Mouse (Mus musculus) forebrain, postnatal 0 days (tissue): ENCODE results near the gene Ttll8. TPM values are rescaled to one million over a fixed set of nuclear protein-coding genes. Genes with fewer than 3 reads are reported as not detected.

ENCODE experiments used
- ATAC-seq: fragments of 200-750 bp; cut with Nextera tagmentation; 2 replicates; pipeline ENCODE4 v1.8.0; 2017; ENCODE audit warnings: mild to moderate bottlenecking, moderate library complexity
- DNase-seq: peaks from one replicate; pipeline ENCODE4 v3.0.0-alpha.2; 2015
- H3K27ac ChIP-seq: fragments of 300-500 bp; sonication (generic); 2 replicates; pipeline ENCODE4 v1.5.1; 2014; ENCODE audit warnings: low read depth, mild to moderate bottlenecking, antibody characterized with exemption, low read length, moderate library complexity, mixed read lengths
- H3K27me3 ChIP-seq: fragments of 300-500 bp; sonication (generic); 2 replicates; pipeline ENCODE4 v1.6.1; 2014; ENCODE audit warnings: mild to moderate bottlenecking, low read length, mixed read lengths; ENCODE audit not compliant: insufficient read depth
- H3K36me3 ChIP-seq: fragments of 300-500 bp; sonication (generic); 2 replicates; pipeline ENCODE4 v1.6.1; 2014; ENCODE audit warnings: mild to moderate bottlenecking, moderate library complexity; ENCODE audit not compliant: insufficient read depth
- H3K4me1 ChIP-seq: fragments of 300-500 bp; sonication (generic); 2 replicates; pipeline ENCODE4 v1.6.1; 2014; ENCODE audit warnings: antibody characterized with exemption; ENCODE audit not compliant: insufficient read depth
- H3K4me2 ChIP-seq: fragments of 300-500 bp; sonication (generic); 2 replicates; pipeline ENCODE4 v1.6.1; 2014; ENCODE audit warnings: low read depth, mild to moderate bottlenecking, moderate library complexity
- H3K4me3 ChIP-seq: fragments of 300-500 bp; sonication (generic); 2 replicates; pipeline ENCODE4 v1.5.1; 2014; ENCODE audit warnings: low read depth, low read length, mixed read lengths
- H3K9ac ChIP-seq: fragments of 300-500 bp; sonication (generic); 2 replicates; pipeline ENCODE4 v1.6.1; 2014; ENCODE audit warnings: mild to moderate bottlenecking
- H3K9me3 ChIP-seq: fragments of 300-500 bp; sonication (generic); 2 replicates; pipeline ENCODE4 v1.6.1; 2016; ENCODE audit warnings: low read length
- CTCF ChIP-seq: sonication (generic); IDR thresholded peaks from 2 replicates; pipeline ENCODE4 v1.5.1; 2016; ENCODE audit warnings: antibody characterized with exemption, control low read depth, low read depth
- WGBS: fragments of 180-500 bp; shearing (Covaris S2); extraction: QIAGEN DNeasy Blood & Tissue Kit; methylation state at CpG from one replicate; pipeline ENCODE4 v1.1.7; 2014; 5-methylcytosine and 5-hydroxymethylcytosine counted together
- polyA plus RNA-seq: library from polyadenylated mRNA; unstranded; fragments of >200 nt; fragmentation: Nextera tagmentation; extraction: Ambion mirVana; gene quantifications from 2 replicates; pipeline ENCODE4 v1.2.1, GENCODE M21; 2015
- total RNA-seq: library from RNA; depleted of rRNA; stranded (reverse); fragments of >200 nt; gene quantifications from 2 replicates; pipeline ENCODE4 v1.2.3, GENCODE M21; 2014

Gene Ttll8
- total and polyA plus RNA-seq, 2 experiments from 2014 or later: 0.29 to 0.52 TPM

DNA sequence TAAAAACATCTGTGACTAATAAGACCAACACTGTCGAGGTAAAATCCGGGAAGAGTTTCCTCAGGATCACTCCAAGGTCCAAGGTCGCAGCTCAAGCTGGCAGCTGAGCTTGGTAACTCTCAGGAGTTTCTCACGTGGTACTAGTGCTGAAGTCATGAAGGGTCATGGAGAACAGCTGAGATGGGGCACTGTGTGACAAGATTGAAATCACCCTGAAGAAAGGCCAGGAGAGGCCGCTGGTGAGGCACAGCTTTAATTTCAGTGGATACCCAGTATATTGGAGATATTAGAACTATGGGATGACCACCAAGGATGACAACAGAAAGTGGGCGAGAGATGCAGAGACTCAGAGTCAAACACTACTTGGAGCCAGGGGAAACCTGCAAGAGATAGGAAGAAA, 7.4 kb downstream of the Ttll8 start:
- no peak overlapping the region for H3K4me3 ChIP-seq
- H3K9ac ChIP-seq: no peak overlapping the region
- WGBS: 65% methylated on average over 6 of the region's 6 CpGs
- ATAC-seq (no peak), DNase-seq (no peak)
- no peaks in the 10 kb centered on the region for H3K36me3 ChIP-seq
- no peaks in the 10 kb centered on the region for H3K4me1 ChIP-seq
- H3K27me3 ChIP-seq: no peaks in the 10 kb centered on the region
- no peak for TF ChIP-seq CTCF
- no peak overlapping the region for H3K4me2 ChIP-seq
- no peak overlapping the region for H3K27ac ChIP-seq
- no peaks in the 10 kb centered on the region for H3K9me3 ChIP-seq

GRCm38 (mm10) chr15:88943896-88944551, 10.2 kb downstream of the Ttll8 start:
- no peak for TF ChIP-seq CTCF
- H3K9me3 ChIP-seq: no peaks in the 10 kb centered on the region
- peak; percentile 43 for DNase-seq
- H3K27me3 ChIP-seq: no peaks in the 10 kb centered on the region
- no peaks in the 10 kb centered on the region for H3K36me3 ChIP-seq
- no peak overlapping the region for H3K27ac ChIP-seq
- no peak overlapping the region for H3K9ac ChIP-seq
- H3K4me2 ChIP-seq: no peak overlapping the region
- no peaks in the 10 kb centered on the region for H3K4me1 ChIP-seq
- no peak overlapping the region for H3K4me3 ChIP-seq
- no peak for ATAC-seq
- 59% methylated on average over 5 of the region's 5 CpGs for WGBS

DNA sequence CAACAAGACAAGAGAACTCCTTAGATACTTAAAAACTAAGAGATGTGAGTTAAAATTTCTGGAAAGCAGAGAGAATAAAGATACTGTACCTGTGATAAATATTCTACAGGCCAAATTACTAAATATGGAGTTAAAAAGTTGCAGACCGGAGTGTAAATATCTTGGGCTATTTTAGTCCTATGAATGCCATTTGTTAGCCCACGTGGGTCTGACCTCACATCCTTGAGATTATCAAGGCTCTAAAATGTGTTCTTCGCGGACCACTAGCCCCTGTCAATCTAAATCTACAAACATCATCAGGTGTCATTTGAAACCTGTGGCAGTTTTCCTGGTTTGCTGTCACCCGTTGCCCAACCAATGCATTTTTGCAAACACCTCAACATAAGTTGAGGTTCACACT, 11.4 kb downstream of the Ttll8 start:
- Histone ChIP-seq H3K27me3 (no peaks in the 10 kb centered on the region), H3K27ac (no peak overlapping the region), H3K4me1 (no peaks in the 10 kb centered on the region), H3K4me2 (no peak overlapping the region), H3K9ac (no peak overlapping the region), H3K4me3 (no peak overlapping the region), H3K36me3 (no peaks in the 10 kb centered on the region), H3K9me3 (no peaks in the 10 kb centered on the region)
- no peak for TF ChIP-seq CTCF
- DNase-seq: no peak
- 90% methylated on average over 5 of the region's 5 CpGs for WGBS
- ATAC-seq: no peak

DNA sequence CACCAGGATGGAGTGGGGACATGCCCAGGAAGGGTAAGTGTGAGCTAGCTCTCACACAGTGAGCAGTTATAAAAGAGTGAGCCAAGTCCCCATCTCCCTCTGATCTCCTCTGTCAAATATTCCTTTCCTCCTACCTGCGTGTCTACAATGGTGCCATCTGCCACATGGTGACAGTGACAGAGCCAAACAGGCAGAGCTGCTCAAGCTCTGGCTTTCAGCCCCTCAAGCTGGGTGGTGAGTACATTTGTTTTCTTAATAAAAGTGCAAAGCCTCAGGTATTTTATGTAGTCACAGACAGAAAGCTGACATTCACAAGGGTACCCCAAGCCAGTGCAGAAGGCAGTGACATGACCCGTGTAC, 16.9 kb downstream of the Ttll8 start:
- DNase-seq: no peak
- no peak overlapping the region for H3K4me3 ChIP-seq

GRCm38 (mm10) chr15:88936619-88937290, 17.5 kb downstream of the Ttll8 start:
- Histone ChIP-seq H3K27ac (no peak overlapping the region), H3K4me3 (no peak overlapping the region), H3K36me3 (no peaks in the 10 kb centered on the region), H3K27me3 (no peaks in the 10 kb centered on the region), H3K4me2 (no peak overlapping the region), H3K4me1 (no peaks in the 10 kb centered on the region), H3K9me3 (no peaks in the 10 kb centered on the region), H3K9ac (no peak overlapping the region)
- TF ChIP-seq CTCF: no peak
- DNase-seq (no peak), ATAC-seq (no peak)
- 77% methylated on average over 6 of the region's 6 CpGs for WGBS

More for the DNA sequence above, 16.9 kb downstream of the Ttll8 start:
- no peak for ATAC-seq
- no peak for TF ChIP-seq CTCF
- Histone ChIP-seq H3K4me2 (no peak overlapping the region), H3K36me3 (no peaks in the 10 kb centered on the region), H3K9me3 (no peaks in the 10 kb centered on the region), H3K9ac (no peak overlapping the region), H3K27me3 (no peaks in the 10 kb centered on the region), H3K4me1 (no peaks in the 10 kb centered on the region), H3K27ac (no peak overlapping the region)
- 87% methylated on average over 2 of the region's 2 CpGs for WGBS

DNA sequence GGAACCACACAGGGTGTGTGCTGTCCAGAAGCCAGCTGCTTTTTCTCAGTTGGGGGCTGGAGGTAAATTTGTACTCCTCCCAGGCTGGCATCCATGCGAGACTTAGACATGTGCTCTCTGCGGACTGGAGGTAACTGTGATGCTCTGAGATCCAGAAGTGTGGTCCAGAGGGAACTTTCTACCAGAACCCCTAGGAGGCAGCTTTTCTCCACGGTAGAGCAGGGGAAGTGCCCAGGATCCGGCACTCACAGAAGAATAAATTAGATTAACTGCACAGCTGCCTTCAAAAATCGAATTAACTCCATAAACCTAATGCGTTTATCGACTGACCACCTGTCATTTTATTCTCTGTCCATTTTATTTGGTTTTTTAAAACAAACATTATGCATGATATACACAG, 20.1 kb downstream of the Ttll8 start:
- Histone ChIP-seq H3K9me3 (no peaks in the 10 kb centered on the region), H3K4me3 (no peak overlapping the region), H3K27ac (no peak overlapping the region), H3K4me1 (no peaks in the 10 kb centered on the region), H3K4me2 (no peak overlapping the region), H3K36me3 (no peaks in the 10 kb centered on the region), H3K27me3 (no peaks in the 10 kb centered on the region), H3K9ac (no peak overlapping the region)
- peak; percentile 50 for TF ChIP-seq CTCF
- peak; percentile 34 for DNase-seq
- no peak for ATAC-seq
- WGBS: 53% methylated on average over 7 of the region's 7 CpGs

DNA sequence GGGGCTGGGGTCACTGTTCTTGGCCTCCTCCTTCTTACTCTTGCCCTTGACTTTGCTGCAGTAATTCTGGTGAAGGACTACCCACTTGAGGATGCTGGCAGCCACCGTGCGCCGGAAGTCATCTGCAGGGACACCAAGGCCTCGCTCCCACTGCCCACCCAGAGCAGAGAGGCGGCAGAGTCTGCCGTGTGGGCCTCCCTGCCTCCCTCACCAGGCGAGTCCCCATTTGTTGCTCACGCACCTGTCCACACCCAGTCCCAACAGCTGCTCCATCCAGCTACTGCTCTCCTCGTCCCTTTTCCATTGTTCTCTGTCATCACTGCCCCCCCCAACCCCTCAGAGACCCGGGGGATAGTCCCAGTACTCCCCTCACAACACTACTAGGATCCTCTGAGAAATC, 21.6 kb downstream of the Ttll8 start:
- WGBS: 89% methylated on average over 10 of the region's 10 CpGs
- TF ChIP-seq CTCF: no peak

More for the DNA sequence above, 21.6 kb downstream of the Ttll8 start:
- no peaks in the 10 kb centered on the region for H3K27me3 ChIP-seq
- DNase-seq (no peak), ATAC-seq (no peak)
- no peaks in the 10 kb centered on the region for H3K36me3 ChIP-seq
- H3K4me2 ChIP-seq: no peak overlapping the region
- H3K9me3 ChIP-seq: no peaks in the 10 kb centered on the region
- H3K9ac ChIP-seq: no peak overlapping the region
- H3K27ac ChIP-seq: no peak overlapping the region
- no peaks in the 10 kb centered on the region for H3K4me1 ChIP-seq
- no peak overlapping the region for H3K4me3 ChIP-seq
